Mouse (Mus musculus) spleen, embryonic (tissue): ENCODE data around the gene Bax.

Source experiments
- CTCF ChIA-PET: fragments of 350-600 bp; sonication (Branson Sonifier 250); formaldehyde crosslinking; loops from one replicate; lab custom pipeline; 2022; lab: Charles Lee

Bax gene

GRCm38 (mm10) chr7:45419859-45420614 lies 46.7 kb downstream of the Bax start:
- CTCF ChIA-PET: no interaction called here

DNA sequence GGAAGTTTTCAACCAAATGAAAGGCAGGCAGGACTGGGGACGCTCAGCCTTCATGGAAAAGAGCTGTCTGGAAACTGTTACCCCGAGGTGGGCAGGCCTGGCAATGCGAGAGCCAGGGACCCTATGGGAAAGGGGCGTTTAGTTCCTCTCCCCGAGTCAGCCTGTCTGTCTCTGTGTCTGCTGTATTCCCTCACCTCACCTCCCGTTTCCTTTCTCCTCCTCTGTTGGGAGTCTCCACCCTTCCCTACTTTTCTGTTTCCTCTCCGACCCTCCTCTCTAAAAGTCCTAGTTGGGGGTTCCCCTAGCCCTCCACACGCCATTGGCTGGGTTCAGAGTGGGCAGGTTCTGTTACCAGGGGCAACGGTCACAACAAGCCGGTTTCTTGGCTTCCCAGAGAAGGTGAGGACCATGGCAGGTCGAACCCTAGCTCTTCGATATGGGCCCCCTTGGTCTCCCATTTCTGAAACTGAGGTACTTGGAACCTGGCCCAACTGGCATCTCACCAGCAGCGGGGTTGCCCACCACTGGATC lies 48.7 kb downstream of the Bax start:
- CTCF ChIA-PET: interaction anchor here (0.5 to 1.2 kb wide), 3 partner anchors 14 to 1208 kb away, joined by 3 to 6 read pairs (median 3); no protein-coding TSS in a partner anchor

- CTCF ChIA-PET: no interaction called here
These were observed 51.1 kb downstream of the Bax start for GRCm38 (mm10) chr7:45415636-45416035.

DNA sequence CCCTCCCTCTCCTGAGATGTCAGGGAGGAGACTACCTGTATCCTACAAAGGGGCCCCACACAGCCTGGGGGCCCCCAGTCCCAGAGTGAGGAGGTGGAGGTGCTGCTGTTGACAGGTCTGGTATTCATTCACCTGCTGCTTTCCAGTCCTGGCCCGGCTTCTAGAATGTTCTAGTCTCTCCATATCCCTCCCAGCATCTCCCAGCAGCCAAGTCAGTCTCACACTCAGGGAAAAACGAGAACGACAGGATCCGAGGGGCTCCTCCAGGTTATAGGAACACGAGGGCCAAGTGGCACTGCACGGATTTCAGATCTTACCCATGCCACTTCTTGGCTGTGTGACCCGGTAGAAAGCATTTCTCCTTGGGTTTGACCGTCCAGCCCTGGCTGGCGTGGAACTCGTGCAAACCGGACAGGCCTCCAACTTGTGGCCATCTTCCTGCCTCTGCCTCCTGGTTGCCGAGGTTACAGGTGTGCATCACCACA lies 51.9 kb downstream of the Bax start:
- CTCF ChIA-PET: interaction anchor here (0.6 kb wide), 1 partner anchor 94 kb away, joined by 4 read pairs; no protein-coding TSS in a partner anchor

- CTCF ChIA-PET: interaction anchor here (0.6 kb wide), 1 partner anchor 95 kb away, joined by 4 read pairs; no protein-coding TSS in a partner anchor
These were observed 52.6 kb downstream of the Bax start for GRCm38 (mm10) chr7:45413864-45414739.

DNA sequence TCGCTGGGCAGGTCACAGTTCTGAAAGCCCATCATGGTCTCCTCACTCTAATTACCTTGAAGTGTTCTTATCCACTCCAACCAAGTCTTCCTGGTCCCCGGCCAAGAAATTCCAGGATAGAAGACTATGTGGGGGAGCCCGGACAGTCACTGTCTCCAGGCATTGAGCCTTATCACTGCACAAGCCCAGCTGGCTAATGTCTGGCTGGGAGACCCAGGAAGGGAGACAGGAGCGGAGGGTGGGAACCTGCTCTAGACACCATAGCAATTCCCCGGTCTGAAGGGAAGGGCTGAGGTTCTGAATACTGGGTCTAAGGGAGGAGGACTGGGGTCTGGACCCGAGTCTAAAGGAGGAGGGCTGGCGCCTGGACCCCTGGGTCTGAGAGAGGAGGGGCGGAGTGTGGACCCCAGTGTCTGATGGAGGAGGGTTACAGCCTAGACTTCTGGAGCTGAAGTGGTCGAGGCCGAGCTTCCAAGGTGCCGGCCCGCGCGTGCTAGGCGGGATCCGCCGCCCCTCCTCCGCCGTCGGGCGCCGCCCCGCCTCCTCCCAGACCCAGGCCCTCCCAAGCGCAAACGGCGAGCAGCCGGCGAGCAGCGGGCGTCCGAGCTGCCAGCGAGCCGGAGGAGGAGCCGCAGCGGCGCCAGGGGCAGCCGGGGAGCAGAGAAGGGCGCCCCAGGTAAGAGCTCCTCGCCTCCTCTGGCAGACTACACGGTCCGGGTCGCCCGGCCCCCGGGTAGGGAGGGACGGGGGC lies 53.4 kb downstream of the Bax start, which contains the start of gene Ntf5:
Gene Ntf5, plus strand, starts transcription at position 583 of the 751 bp plus-strand sequence.
- CTCF ChIA-PET: interaction anchor here (0.6 kb wide), 2 partner anchors 9 to 12 kb away, joined by 3 to 13 read pairs; no protein-coding TSS in a partner anchor

GRCm38 (mm10) chr7:45412421-45412820 lies 54.3 kb downstream of the Bax start:
- CTCF ChIA-PET: no interaction called here
